Mouse (Mus musculus): ENCODE measurements around the gene Tmed1. TPM values are rescaled to one million over a fixed set of nuclear protein-coding genes. Genes with fewer than 3 reads are reported as not detected.
A peak's percentile ranks its signal among the peaks of the same experiment; 100 is the strongest.
"Not testable (repeated sequence)": the region's sequence is repeated elsewhere in the genome, so short reads cannot be mapped to it uniquely, and the experiment has no call there.

Tmed1 gene
- polyA plus RNA-seq, 1 experiment from 2014 or later = 108 TPM

- DNase-seq (no peak), ATAC-seq (ENCODE audit: insufficient read depth) (no peak)
- H3K4me3 ChIP-seq (ENCODE audit: low read depth, low read length) = no peak overlapping the region
- no peak overlapping the region for H3K9ac ChIP-seq
- no peak for TF ChIP-seq CTCF (IDR thresholded peaks at IDR 0.05; ENCODE audit: low read depth)
- no peak overlapping the region for H3K4me2 ChIP-seq
- WGBS = 78% methylated on average over 7 of the region's 7 CpGs
- no peaks in the 10 kb centered on the region for H3K9me3 ChIP-seq (ENCODE audit: low read depth, low read length)
- no peaks in the 10 kb centered on the region for H3K27me3 ChIP-seq (ENCODE audit: insufficient read depth, low read length)
- H3K36me3 ChIP-seq (ENCODE audit: insufficient read depth) = no peaks in the 10 kb centered on the region
- H3K27ac ChIP-seq (ENCODE audit: low read depth) = no peak overlapping the region
- H3K4me1 ChIP-seq (ENCODE audit: insufficient read depth) = no peaks in the 10 kb centered on the region
Measured at GRCm38 (mm10) chr9:21525142-21525936, 15.3 kb upstream of the Tmed1 start.

DNA sequence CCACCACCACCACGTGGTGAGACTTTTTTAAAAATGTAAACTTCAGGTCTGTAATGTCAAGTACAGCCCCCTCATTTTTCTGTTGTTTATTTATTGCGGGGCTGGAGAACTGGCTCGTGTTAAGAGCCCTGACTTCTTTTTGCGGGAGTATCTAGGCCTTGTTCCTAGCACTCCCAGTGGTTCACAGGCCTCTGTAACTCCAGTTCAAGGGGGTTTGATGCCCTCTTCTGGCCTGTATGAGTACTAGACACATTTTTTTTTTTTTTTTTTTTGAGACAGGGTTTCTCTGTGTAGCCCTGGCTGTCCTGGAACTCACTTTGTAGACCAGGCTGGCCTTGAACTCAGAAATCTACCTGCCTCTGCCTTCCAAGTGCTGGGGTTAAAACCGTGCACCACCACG, 8.6 kb upstream of the Tmed1 start:
- not testable (repeated sequence) for H3K9ac ChIP-seq; H3K4me3 ChIP-seq (ENCODE audit: low read depth, low read length); DNase-seq; H3K9me3 ChIP-seq (ENCODE audit: low read depth, low read length); ATAC-seq (ENCODE audit: insufficient read depth); H3K36me3 ChIP-seq (ENCODE audit: insufficient read depth); H3K4me1 ChIP-seq (ENCODE audit: insufficient read depth); H3K27ac ChIP-seq (ENCODE audit: low read depth); H3K27me3 ChIP-seq (ENCODE audit: insufficient read depth, low read length); H3K4me2 ChIP-seq
- WGBS = 75% methylated on average over 6 of the region's 6 CpGs

GRCm38 (mm10) chr9:21517947-21518495, 8.0 kb upstream of the Tmed1 start:
- no peak for TF ChIP-seq CTCF (IDR thresholded peaks at IDR 0.05; ENCODE audit: low read depth)
- DNase-seq (no peak), ATAC-seq (ENCODE audit: insufficient read depth) (no peak)
- Histone ChIP-seq H3K4me3 (ENCODE audit: low read depth, low read length) (no peak overlapping the region), H3K9ac (no peak overlapping the region), H3K4me2 (no peak overlapping the region), H3K9me3 (ENCODE audit: low read depth, low read length) (no peaks in the 10 kb centered on the region), H3K27ac (ENCODE audit: low read depth) (no peak overlapping the region), H3K4me1 (ENCODE audit: insufficient read depth) (no peaks in the 10 kb centered on the region), H3K36me3 (ENCODE audit: insufficient read depth) (no peaks in the 10 kb centered on the region), H3K27me3 (ENCODE audit: insufficient read depth, low read length) (no peaks in the 10 kb centered on the region)
- WGBS = 74% methylated on average over 6 of the region's 6 CpGs

- Histone ChIP-seq H3K27me3 (ENCODE audit: insufficient read depth, low read length) (no peaks in the 10 kb centered on the region), H3K36me3 (ENCODE audit: insufficient read depth) (peaks cover 6% of the 10 kb centered on the region; the same call in 1 of the 2 replicates), H3K4me1 (ENCODE audit: insufficient read depth) (peaks cover 5% of the 10 kb centered on the region; the same call in 1 of the 2 replicates), H3K4me2 (no peak overlapping the region), H3K27ac (ENCODE audit: low read depth) (no peak overlapping the region), H3K9ac (no peak overlapping the region), H3K4me3 (ENCODE audit: low read depth, low read length) (no peak overlapping the region), H3K9me3 (ENCODE audit: low read depth, low read length) (no peaks in the 10 kb centered on the region)
- DNase-seq (no peak), ATAC-seq (ENCODE audit: insufficient read depth) (no peak)
- 97% methylated on average over 4 of the region's 4 CpGs for WGBS
- TF ChIP-seq CTCF (IDR thresholded peaks at IDR 0.05; ENCODE audit: low read depth) = no peak
Measured at GRCm38 (mm10) chr9:21513466-21513865, 3.4 kb upstream of the Tmed1 start.

- no peaks in the 10 kb centered on the region for H3K9me3 ChIP-seq (ENCODE audit: low read depth, low read length)
- 74% methylated on average over 9 of the region's 9 CpGs for WGBS
Measured at GRCm38 (mm10) chr9:21511052-21511451, 1.0 kb upstream of the Tmed1 start.

DNA sequence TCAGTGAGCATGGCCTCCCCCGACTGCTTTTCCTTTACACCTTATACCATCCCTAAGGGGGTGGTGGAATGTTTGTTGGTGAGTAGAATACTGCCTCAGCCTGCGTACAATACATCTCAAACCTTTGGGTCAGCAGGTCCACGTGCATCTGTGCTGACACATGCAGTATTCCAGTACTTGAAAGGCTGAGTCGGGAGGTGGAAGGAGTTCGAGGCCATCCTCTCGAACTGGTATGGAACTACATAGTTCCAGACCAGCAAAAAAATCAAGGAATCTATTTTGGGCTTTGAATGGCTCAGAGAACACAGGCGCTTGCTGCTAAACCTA, 600 bp upstream of the Tmed1 start:
- no peak for ATAC-seq (ENCODE audit: insufficient read depth)
- TF ChIP-seq CTCF (IDR thresholded peaks at IDR 0.05; ENCODE audit: low read depth) = no peak
- H3K27me3 ChIP-seq (ENCODE audit: insufficient read depth, low read length) = no peaks in the 10 kb centered on the region

More at GRCm38 (mm10) chr9:21511052-21511451, 1.0 kb upstream of the Tmed1 start:
- peak overlapping the region; percentile 72 for H3K4me3 ChIP-seq (ENCODE audit: low read depth, low read length)
- no peaks in the 10 kb centered on the region for H3K27me3 ChIP-seq (ENCODE audit: insufficient read depth, low read length)
- DNase-seq (no peak), ATAC-seq (ENCODE audit: insufficient read depth) (no peak)
- peaks cover 29% of the 10 kb centered on the region for H3K36me3 ChIP-seq (ENCODE audit: insufficient read depth)
- no peak for TF ChIP-seq CTCF (IDR thresholded peaks at IDR 0.05; ENCODE audit: low read depth)
- H3K4me1 ChIP-seq (ENCODE audit: insufficient read depth) = peaks cover 5% of the 10 kb centered on the region; the same call in 1 of the 2 replicates
- peak overlapping the region; percentile 89; the same call in 1 of the 2 replicates for H3K27ac ChIP-seq (ENCODE audit: low read depth)
- peak overlapping the region; percentile 73 for H3K4me2 ChIP-seq
- peak overlapping the region; percentile 67 for H3K9ac ChIP-seq

DNA sequence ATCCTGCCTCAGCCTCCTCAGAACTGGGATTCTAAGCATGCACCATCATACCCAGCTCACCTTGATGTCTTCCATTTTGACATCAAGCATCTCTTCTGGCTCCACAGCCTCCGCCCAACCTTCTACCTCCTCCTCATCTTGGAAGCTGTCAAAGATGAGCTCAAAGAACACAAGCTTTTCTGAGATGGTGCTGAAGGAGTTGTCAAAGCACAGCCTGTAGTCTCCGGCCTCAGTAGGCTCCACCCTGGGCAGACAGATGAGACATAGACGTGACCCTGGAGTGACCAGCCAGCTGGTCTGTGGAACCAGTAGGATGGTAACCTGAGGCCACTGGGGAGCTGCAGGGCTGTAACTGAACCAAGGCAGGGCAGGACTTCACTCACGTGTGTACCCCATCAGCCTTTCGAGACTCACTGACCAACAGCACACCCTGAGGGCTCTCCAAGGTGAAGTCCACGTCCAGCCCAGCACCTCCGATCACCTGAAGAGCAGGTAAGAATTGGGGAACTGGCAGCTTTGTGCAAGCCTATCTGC, 1.1 kb downstream of the Tmed1 start:
- Histone ChIP-seq H3K9ac (peak overlapping the region; percentile 67), H3K36me3 (ENCODE audit: insufficient read depth) (peaks cover 49% of the 10 kb centered on the region), H3K4me1 (ENCODE audit: insufficient read depth) (peaks cover 5% of the 10 kb centered on the region; the same call in 1 of the 2 replicates), H3K9me3 (ENCODE audit: low read depth, low read length) (no peaks in the 10 kb centered on the region), H3K27me3 (ENCODE audit: insufficient read depth, low read length) (no peaks in the 10 kb centered on the region), H3K4me3 (ENCODE audit: low read depth, low read length) (peak overlapping the region; percentile 72), H3K4me2 (peak overlapping the region; percentile 73), H3K27ac (ENCODE audit: low read depth) (no peak overlapping the region)
- TF ChIP-seq CTCF (IDR thresholded peaks at IDR 0.05; ENCODE audit: low read depth) = no peak
- no peak for ATAC-seq (ENCODE audit: insufficient read depth)
- WGBS = 71% methylated on average over 7 of the region's 7 CpGs
- no peak for DNase-seq

More for the DNA sequence above, 600 bp upstream of the Tmed1 start:
- H3K9ac ChIP-seq = peak overlapping the region; percentile 67
- H3K27ac ChIP-seq (ENCODE audit: low read depth) = peak overlapping the region; percentile 89
- no peak for DNase-seq
- H3K4me2 ChIP-seq = peak overlapping the region; percentile 73
- peaks cover 33% of the 10 kb centered on the region for H3K36me3 ChIP-seq (ENCODE audit: insufficient read depth)
- H3K4me3 ChIP-seq (ENCODE audit: low read depth, low read length) = peak overlapping the region; percentile 72
- whole genome bisulfite sequencing = 3% methylated on average over 7 of the region's 7 CpGs
- peaks cover 5% of the 10 kb centered on the region; the same call in 1 of the 2 replicates for H3K4me1 ChIP-seq (ENCODE audit: insufficient read depth)
- no peaks in the 10 kb centered on the region for H3K9me3 ChIP-seq (ENCODE audit: low read depth, low read length)
